Mouse (Mus musculus) forebrain, embryonic 13.5 days (tissue): ENCODE data around the gene Ptbp2. TPM values are rescaled to one million over a fixed set of nuclear protein-coding genes. Genes with fewer than 3 reads are reported as not detected.

Source experiments
- ATAC-seq: fragments of 200-750 bp; cut with Nextera tagmentation; 2 replicates; pipeline ENCODE4 v1.8.0; 2017
- H3K27ac ChIP-seq: fragments of 300-500 bp; sonication (generic); 2 replicates; pipeline ENCODE4 v1.5.1; 2015; ENCODE audit warnings: inconsistent platforms, mild to moderate bottlenecking, moderate library complexity
- H3K27me3 ChIP-seq: fragments of 300-500 bp; sonication (generic); 2 replicates; pipeline ENCODE4 v1.6.1; 2015; ENCODE audit warnings: mild to moderate bottlenecking, inconsistent platforms
- H3K36me3 ChIP-seq: fragments of 300-500 bp; sonication (generic); 2 replicates; pipeline ENCODE4 v1.6.1; 2015; ENCODE audit warnings: mild to moderate bottlenecking, inconsistent platforms; ENCODE audit not compliant: poor library complexity, severe bottlenecking
- H3K4me1 ChIP-seq: fragments of 300-500 bp; sonication (generic); 2 replicates; pipeline ENCODE4 v1.6.1; 2015; ENCODE audit warnings: inconsistent platforms
- H3K4me2 ChIP-seq: fragments of 300-500 bp; sonication (generic); 2 replicates; pipeline ENCODE4 v1.6.1; 2015; ENCODE audit warnings: inconsistent platforms, mild to moderate bottlenecking, moderate library complexity
- H3K4me3 ChIP-seq: fragments of 300-500 bp; sonication (generic); 2 replicates; pipeline ENCODE4 v1.5.1; 2015; ENCODE audit warnings: mild to moderate bottlenecking, inconsistent platforms
- H3K9ac ChIP-seq: fragments of 300-500 bp; sonication (generic); 2 replicates; pipeline ENCODE4 v1.6.1; 2015; ENCODE audit warnings: mild to moderate bottlenecking, inconsistent platforms
- H3K9me3 ChIP-seq: fragments of 300-500 bp; sonication (generic); replicated peaks from 2 replicates; pipeline ENCODE4 v1.6.1; 2016; ENCODE audit warnings: inconsistent platforms
- WGBS: fragments of 180-500 bp; shearing (Covaris S2); methylation state at CpG from one replicate; pipeline ENCODE4 v1.1.7; 2015; 5-methylcytosine and 5-hydroxymethylcytosine counted together
- polyA plus RNA-seq: library from polyadenylated mRNA; unstranded; fragments of >200 nt; fragmentation: Nextera tagmentation; extraction: Ambion mirVana; gene quantifications from 2 replicates; pipeline ENCODE4 v1.2.1, GENCODE M21; 2015

Gene Ptbp2
- 360 and 381 TPM in 2 replicates for polyA plus RNA-seq

- H3K4me3 ChIP-seq: peak within 1 kb of the TSS; percentile 91
- ATAC-seq: no peak
- peak within 1 kb of the TSS; percentile 99 for H3K27ac ChIP-seq
- no peaks in the 10 kb centered on the region for H3K27me3 ChIP-seq
- peaks cover 14% of the 10 kb centered on the region for H3K4me1 ChIP-seq
- peak within 1 kb of the TSS; percentile 69 for H3K4me2 ChIP-seq
- WGBS: 90% methylated on average over 4 of the region's 4 CpGs
- 0 out of 2 replicates have a peak, but pooled peaks cover 4% of the 10 kb centered on the region for H3K36me3 ChIP-seq
- H3K9me3 ChIP-seq: no peaks in the 10 kb centered on the region
- H3K9ac ChIP-seq: peak within 1 kb of the TSS; percentile 100
These were observed at the start of gene Ptbp2 for GRCm38 (mm10) chr3:119784366-119784765. Gene Ptbp2 (minus strand): TSS chr3:119784466.

- Histone ChIP-seq H3K9ac (no peak overlapping the region), H3K36me3 (no peaks in the 10 kb centered on the region), H3K27me3 (no peaks in the 10 kb centered on the region), H3K4me1 (no peaks in the 10 kb centered on the region), H3K27ac (no peak overlapping the region), H3K4me3 (no peak overlapping the region), H3K9me3 (no peaks in the 10 kb centered on the region), H3K4me2 (no peak overlapping the region)
- 75% methylated on average over 1 of the region's 1 CpGs for WGBS
- ATAC-seq: no peak
These were observed 30.4 kb upstream of the Ptbp2 start for GRCm38 (mm10) chr3:119814678-119815077.

GRCm38 (mm10) chr3:119806123-119806522, 21.9 kb upstream of the Ptbp2 start:
- WGBS: 84% methylated on average over 7 of the region's 7 CpGs
- no peaks in the 10 kb centered on the region for H3K4me1 ChIP-seq
- H3K4me2 ChIP-seq: no peak overlapping the region
- no peak for ATAC-seq
- H3K9ac ChIP-seq: no peak overlapping the region
- no peak overlapping the region for H3K27ac ChIP-seq
- no peaks in the 10 kb centered on the region for H3K27me3 ChIP-seq
- H3K36me3 ChIP-seq: no peaks in the 10 kb centered on the region
- no peak overlapping the region for H3K4me3 ChIP-seq
- no peaks in the 10 kb centered on the region for H3K9me3 ChIP-seq

GRCm38 (mm10) chr3:119794677-119795365, 10.6 kb upstream of the Ptbp2 start:
- Histone ChIP-seq H3K9ac (no peak overlapping the region), H3K4me3 (no peak overlapping the region), H3K4me1 (no peaks in the 10 kb centered on the region), H3K9me3 (0 out of 2 replicates have a peak, but pooled peaks cover 6% of the 10 kb centered on the region), H3K27ac (no peak overlapping the region), H3K4me2 (no peak overlapping the region), H3K36me3 (no peaks in the 10 kb centered on the region), H3K27me3 (no peaks in the 10 kb centered on the region)
- ATAC-seq: no peak
- 88% methylated on average over 9 of the region's 9 CpGs for WGBS

DNA sequence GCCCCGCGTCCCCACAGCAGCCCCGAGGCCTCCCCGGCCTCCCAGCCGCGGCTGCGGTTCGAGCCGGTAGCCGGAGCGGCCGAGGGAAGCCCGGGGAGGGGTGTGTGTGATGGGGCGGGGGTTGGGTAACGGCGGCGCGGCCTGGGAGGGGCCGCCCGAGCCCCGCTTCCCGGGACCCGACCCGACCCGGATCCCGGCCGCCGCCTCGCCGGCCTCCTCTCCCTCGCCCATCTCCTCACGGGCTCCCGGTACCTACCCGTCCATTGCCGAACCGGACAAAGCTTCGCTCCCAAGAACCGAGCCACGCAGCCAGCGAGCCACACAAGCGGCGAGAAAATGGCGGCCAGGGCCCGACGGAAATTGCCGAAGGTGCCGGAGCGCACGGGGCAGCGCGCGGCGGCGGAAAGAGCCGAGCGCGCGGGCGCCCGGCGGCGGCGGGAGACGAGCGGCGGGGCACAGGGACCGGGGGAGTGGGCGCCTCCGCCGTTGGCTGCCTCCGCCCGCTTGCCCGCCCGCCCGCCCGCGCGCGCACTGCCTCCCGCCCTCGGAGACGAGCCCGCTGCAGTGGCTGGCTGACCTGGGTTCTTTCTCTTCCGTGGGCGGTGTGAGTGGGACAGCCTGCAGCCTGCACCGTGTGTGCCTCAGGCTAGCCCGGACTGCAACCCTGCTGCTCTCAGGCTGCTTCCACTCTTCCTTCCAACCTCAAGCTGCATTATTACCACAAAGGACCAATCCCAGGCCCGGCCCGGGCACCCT, 1.1 kb downstream of the Ptbp2 start:
- Histone ChIP-seq H3K36me3 (0 out of 2 replicates have a peak, but pooled peaks cover 7% of the 10 kb centered on the region), H3K4me2 (peak overlapping the region; percentile 69), H3K4me1 (peaks cover 26% of the 10 kb centered on the region), H3K27me3 (no peaks in the 10 kb centered on the region), H3K9ac (peak overlapping the region; percentile 100), H3K4me3 (peak overlapping the region; percentile 91), H3K27ac (peak overlapping the region; percentile 99), H3K9me3 (no peaks in the 10 kb centered on the region)
- 1% methylated on average over 54 of the region's 89 CpGs for WGBS
- ATAC-seq: peak; percentile 95

DNA sequence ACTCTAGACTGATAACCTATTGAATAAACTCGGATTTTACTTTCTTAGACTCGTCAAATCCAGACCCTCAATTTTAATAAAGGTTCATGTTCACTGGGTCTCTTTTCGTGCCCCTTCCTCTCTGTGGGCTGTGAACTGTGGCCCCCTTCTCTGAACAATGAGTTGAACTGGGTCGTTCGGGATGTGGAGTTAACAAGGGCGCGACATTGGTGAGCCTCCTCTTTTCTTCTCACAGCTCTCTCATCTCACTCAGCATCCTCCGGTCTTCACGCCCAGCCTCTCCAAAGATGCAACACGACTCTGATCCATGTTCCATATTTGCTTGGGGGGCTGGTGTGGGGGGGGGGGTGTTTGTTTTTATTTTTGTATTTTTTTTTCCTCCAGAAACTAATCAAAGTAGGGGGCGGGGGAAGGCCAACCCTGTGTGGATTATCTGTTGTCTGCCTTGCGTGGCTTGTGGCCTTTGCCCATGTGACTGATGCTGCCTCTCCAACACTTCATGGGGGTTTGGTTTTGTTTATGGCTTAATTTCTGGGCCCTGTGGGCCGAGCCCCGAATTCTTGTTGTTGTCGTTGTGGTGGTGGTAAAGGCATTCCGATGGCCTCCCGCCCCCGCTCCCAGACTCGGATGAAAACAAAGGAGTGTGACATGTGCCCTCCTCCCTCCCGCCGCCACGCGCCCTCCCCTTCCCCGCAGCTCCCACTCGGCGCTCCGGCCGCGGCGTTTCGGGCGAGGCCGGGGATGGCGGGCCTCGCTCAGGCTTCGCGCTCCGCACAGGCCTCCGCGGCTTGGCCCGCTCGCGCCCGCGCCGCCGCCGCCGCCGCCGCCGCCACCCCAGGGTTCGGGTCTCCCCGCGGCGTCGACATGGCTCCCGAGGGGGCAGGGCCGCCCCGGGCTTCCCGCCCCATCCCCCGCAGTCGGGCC, 2.0 kb downstream of the Ptbp2 start:
- H3K9me3 ChIP-seq: no peaks in the 10 kb centered on the region
- ATAC-seq: peak; percentile 25
- 0 out of 2 replicates have a peak, but pooled peaks cover 7% of the 10 kb centered on the region for H3K36me3 ChIP-seq
- peak overlapping the region; percentile 100 for H3K9ac ChIP-seq
- under 1% methylated on average over 50 of the region's 63 CpGs for whole genome bisulfite sequencing
- H3K4me3 ChIP-seq: peak overlapping the region; percentile 91
- no peaks in the 10 kb centered on the region for H3K27me3 ChIP-seq
- H3K27ac ChIP-seq: peak overlapping the region; percentile 99
- H3K4me1 ChIP-seq: peaks cover 28% of the 10 kb centered on the region
- peak overlapping the region; percentile 69 for H3K4me2 ChIP-seq

GRCm38 (mm10) chr3:119780876-119781275, 3.4 kb downstream of the Ptbp2 start:
- H3K4me1 ChIP-seq: peaks cover 37% of the 10 kb centered on the region
- peak overlapping the region; percentile 91 for H3K4me3 ChIP-seq
- H3K4me2 ChIP-seq: peak overlapping the region; percentile 69
- no peak for ATAC-seq
- H3K36me3 ChIP-seq: peaks cover 10% of the 10 kb centered on the region; the same call in 1 of the 2 replicates
- H3K27ac ChIP-seq: no peak overlapping the region
- H3K9ac ChIP-seq: peak overlapping the region; percentile 57
- no peaks in the 10 kb centered on the region for H3K9me3 ChIP-seq
- no peaks in the 10 kb centered on the region for H3K27me3 ChIP-seq

- H3K27me3 ChIP-seq: no peaks in the 10 kb centered on the region
- WGBS: 85% methylated on average over 1 of the region's 1 CpGs
- H3K27ac ChIP-seq: no peak overlapping the region
- H3K9me3 ChIP-seq: no peaks in the 10 kb centered on the region
- no peak overlapping the region for H3K9ac ChIP-seq
- H3K36me3 ChIP-seq: peaks cover 12% of the 10 kb centered on the region; the same call in 1 of the 2 replicates
- ATAC-seq: no peak
- peak overlapping the region; percentile 44 for H3K4me2 ChIP-seq
- H3K4me1 ChIP-seq: peaks cover 39% of the 10 kb centered on the region
- H3K4me3 ChIP-seq: no peak overlapping the region
These were observed 5.0 kb downstream of the Ptbp2 start for GRCm38 (mm10) chr3:119779261-119779660.

DNA sequence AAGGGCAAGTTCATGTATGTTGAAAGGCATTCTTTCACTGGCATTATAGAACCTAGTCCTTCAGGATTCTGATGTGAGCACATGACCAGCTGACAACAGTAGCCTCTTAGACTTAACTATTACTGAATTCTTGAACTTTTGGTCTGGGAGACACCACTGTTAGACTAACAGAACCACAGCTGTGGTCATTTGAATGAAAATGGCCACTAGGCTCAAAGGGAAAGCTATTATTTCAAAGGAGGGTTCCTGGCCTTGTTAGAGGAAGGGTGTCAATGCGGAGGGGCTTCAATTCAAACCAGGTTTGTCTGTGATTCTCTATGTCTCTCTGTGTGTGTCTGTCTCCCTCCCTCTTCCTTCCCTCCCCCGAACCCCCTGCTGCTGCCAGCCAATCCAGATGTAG, 5.8 kb downstream of the Ptbp2 start:
- H3K27me3 ChIP-seq: no peaks in the 10 kb centered on the region
- H3K4me2 ChIP-seq: peak overlapping the region; percentile 44
- no peak overlapping the region for H3K27ac ChIP-seq
- H3K4me3 ChIP-seq: no peak overlapping the region
- H3K4me1 ChIP-seq: peaks cover 39% of the 10 kb centered on the region
- WGBS: 65% methylated on average over 2 of the region's 2 CpGs
- ATAC-seq: no peak
- H3K9me3 ChIP-seq: no peaks in the 10 kb centered on the region
- H3K36me3 ChIP-seq: peaks cover 12% of the 10 kb centered on the region; the same call in 1 of the 2 replicates
- H3K9ac ChIP-seq: no peak overlapping the region

- Histone ChIP-seq H3K27ac (no peak overlapping the region), H3K27me3 (no peaks in the 10 kb centered on the region), H3K4me3 (no peak overlapping the region), H3K4me2 (no peak overlapping the region), H3K9ac (no peak overlapping the region), H3K36me3 (peaks cover 12% of the 10 kb centered on the region; the same call in 1 of the 2 replicates), H3K9me3 (no peaks in the 10 kb centered on the region), H3K4me1 (peaks cover 36% of the 10 kb centered on the region)
- 94% methylated on average over 5 of the region's 5 CpGs for WGBS
- ATAC-seq: no peak
These were observed 8.1 kb downstream of the Ptbp2 start for GRCm38 (mm10) chr3:119776129-119776528.

DNA sequence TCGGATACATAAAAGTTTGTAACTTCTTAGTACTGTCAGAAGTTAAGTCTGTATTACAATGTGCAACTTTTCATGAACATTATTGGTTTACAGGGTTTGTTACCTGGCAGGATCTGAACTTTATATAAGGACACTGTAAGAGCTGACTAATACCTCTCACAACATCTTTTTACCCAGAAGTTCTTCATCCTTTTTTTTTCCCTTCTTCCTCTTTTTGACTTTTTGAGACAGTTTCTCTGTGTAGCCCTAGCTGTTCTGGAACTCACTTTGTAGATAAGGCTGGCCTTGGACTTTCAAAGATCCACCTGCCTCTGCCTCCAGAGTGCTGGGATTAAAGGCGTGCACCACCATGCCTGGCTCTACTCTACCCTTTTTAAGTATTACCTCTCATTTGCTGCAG, 11.5 kb downstream of the Ptbp2 start:
- no peaks in the 10 kb centered on the region for H3K9me3 ChIP-seq
- H3K4me3 ChIP-seq: no peak overlapping the region
- peaks cover 11% of the 10 kb centered on the region; the same call in 1 of the 2 replicates for H3K4me1 ChIP-seq
- ATAC-seq: no peak
- no peak overlapping the region for H3K27ac ChIP-seq
- WGBS: 94% methylated on average over 2 of the region's 2 CpGs
- no peak overlapping the region for H3K4me2 ChIP-seq
- H3K36me3 ChIP-seq: peaks cover 15% of the 10 kb centered on the region
- no peak overlapping the region for H3K9ac ChIP-seq
- H3K27me3 ChIP-seq: no peaks in the 10 kb centered on the region
